Mouse (Mus musculus) gastrocnemius, adult 18-20 months (tissue): ENCODE results near the gene Alkal2. TPM values are rescaled to one million over a fixed set of nuclear protein-coding genes. Genes with fewer than 3 reads are reported as not detected.

Experiments used
- DNase-seq: peaks from one replicate; pipeline ENCODE4 v3.0.0; 2021; ENCODE audit warnings: low spot score
- total RNA-seq, 2 experiments: library from RNA; stranded (reverse); gene quantifications; 2 replicates each; pipeline ENCODE4 v1.2.3; 2021

Gene Alkal2
- total RNA-seq, 2 experiments from 2014 or later = 0.83 to 1.9 TPM

DNA sequence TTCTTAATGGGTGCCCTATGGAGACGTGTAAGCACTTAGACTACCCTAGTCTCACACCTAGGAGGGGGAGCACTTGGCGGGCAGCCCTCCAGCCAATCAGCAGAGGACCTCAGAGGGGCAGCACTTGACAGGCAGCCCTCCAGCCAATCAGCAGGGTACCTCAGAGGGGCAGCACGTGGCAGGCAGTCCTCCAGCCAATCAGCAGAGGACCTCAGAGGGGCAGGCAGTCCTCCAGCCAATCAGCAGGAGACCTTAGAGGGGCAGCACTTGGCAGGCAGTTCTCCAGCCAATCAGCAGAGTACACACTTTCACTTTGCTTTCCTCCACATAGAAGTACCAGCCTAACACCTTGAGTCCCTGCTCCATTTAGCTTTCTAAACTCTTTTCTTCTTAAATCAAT, 38.3 kb downstream of the Alkal2 start:
- DNase-seq = no peak

DNA sequence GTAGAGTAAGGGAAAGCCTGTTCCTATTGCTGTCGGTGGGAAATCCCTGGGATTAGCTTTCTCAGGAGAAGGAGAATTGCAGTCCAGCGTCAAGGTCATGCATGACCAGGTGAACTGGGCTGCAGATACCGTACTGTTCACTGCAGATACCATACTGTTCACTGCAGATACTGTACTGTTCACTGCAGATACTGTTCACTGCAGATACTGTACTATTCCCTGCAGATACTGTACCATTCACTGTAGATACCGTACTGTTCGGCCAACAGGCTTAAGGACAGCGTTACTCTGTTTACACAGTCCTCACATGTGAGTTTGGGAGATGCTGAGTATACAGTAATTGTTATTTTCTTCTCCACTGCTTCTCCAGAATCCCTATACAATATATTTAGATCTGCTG, 44.1 kb downstream of the Alkal2 start:
- DNase-seq = no peak

DNA sequence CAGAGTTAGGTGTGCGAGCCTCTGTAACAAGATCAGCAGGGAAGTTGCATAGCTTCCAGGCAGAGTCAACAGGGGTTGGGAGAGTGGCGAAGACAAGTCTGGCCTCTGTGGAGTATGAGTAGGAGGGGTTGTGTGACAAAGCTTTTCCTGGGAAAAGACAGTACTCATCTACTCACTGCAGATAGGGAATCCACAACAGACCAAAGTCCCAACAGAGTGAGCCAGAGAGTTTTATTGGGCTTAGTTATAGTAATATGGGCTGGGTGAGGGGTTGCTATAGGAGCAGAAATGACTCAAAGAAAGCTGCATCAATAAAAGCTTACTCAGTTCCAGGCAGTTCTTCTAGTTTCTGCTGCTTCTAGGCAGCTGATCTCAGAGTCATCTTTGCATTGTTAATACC, 49.2 kb downstream of the Alkal2 start:
- DNase-seq = no peak

DNA sequence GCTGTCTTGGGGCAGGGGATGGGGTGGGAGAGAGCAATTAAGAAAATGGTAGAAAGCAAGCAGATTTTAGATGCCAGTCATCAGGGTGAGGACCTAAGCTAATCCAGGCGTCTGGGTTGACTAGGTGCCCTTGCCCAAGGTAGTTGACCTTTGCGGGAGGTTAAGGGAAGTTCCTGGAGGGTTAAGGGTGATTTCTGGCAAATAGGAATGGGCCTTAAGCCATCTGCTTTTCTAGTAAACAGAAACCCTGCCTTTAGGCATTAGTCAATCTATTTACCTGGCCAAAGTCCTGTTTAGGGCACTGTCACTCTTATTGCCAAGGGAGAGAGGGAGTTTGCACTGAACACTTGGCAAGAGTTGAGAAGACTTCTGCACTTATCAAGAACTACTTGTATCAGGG, 52.8 kb downstream of the Alkal2 start:
- DNase-seq = no peak

Other genes starting within 250 kb of the Alkal2 start
- 10 to 100 TPM; 31.1 to 36.5 TPM for gene Acp1, start 27.3 kb downstream of the Alkal2 start, total RNA-seq
- gene Sh3yl1, start 27.3 kb downstream of the Alkal2 start, total RNA-seq = 1 to 10 TPM in 1 of 2 experiments, under 1 TPM in 1; 0.59 to 1.1 TPM
- under 1 TPM in 1 of 2 experiments, not detected in 1; 0.09 TPM for gene Fam110c, start 189.5 kb downstream of the Alkal2 start, total RNA-seq